Mouse (Mus musculus) gastrocnemius, postnatal 10 days (tissue): ENCODE results near the gene Cbs. TPM values are rescaled to one million over a fixed set of nuclear protein-coding genes. Genes with fewer than 3 reads are reported as not detected.

Source experiments
- DNase-seq: peaks from one replicate; pipeline ENCODE4 v3.0.0; 2021; ENCODE audit warnings: mixed read lengths
- microRNA-seq, 2 experiments: library from miRNA; unstranded; fragments of <30 nt; microRNA quantifications; one replicate each; pipeline ENCODE4 v1.2.0; 2021
- total RNA-seq, 2 experiments: library from RNA; stranded (reverse); gene quantifications; 2 replicates each; pipeline ENCODE4 v1.2.3; 2021

The Cbs gene
- total RNA-seq, 2 experiments from 2014 or later: 0.35 to 1.3 TPM

DNA sequence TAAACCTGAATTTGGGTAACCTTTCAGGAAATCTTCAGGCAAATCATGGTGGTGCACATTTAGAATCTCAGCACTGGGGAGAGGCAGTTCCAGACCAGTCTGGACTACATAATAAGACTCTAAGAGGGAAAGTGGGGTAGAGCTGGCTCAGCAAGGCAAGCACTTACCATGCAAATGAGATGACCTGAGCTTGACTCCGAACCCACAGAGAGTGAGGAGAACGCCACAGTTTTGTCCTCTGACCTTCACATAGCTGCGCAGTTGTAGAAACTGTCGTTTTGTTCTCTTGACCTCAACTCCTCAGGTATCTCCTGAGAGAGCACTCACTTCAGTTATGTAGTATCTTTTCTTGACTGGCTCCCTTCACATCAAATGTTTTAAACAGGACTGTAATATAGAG, 48.3 kb downstream of the Cbs start:
- DNase-seq: no peak

DNA sequence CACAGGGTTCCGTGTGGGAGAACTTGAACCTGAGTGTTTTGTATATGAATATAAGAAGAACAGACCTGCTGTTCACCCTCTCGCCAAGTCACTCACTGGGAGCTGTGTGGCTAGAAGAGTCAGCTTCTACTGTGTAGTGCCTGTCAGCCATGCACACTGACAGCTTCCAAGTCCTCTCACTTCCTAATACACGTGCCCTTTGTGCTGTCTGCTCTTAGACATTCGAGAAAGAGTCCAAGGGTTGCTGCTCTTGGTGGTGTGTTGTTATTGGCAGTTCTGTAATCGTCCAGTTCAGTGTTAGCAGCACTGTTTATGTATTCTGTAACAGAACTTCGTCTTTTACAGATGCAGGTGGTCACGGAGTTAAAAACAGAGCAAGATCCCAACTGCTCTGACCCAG, 48.9 kb downstream of the Cbs start:
- DNase-seq: no peak

DNA sequence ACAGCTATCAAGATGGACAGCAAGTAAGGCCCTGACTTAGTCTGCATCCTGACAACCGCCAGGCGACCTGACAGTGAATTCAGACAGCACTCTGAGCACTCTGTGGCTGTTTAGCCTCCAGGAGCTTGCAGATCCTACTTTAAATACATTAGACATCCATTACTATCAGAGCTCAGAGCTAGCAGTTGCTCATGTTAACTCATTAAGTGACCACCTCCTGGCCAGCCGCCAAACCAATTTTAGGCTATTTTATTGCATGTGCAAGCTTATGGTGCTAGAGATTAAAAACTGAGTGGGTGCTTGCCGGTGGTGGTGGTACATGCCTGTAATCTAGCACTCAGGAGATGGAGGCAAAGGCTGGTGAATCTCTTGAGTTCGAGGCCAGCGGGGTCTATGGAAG, 53.3 kb downstream of the Cbs start:
- DNase-seq: no peak

- no peak for DNase-seq
Observed at GRCm38 (mm10) chr17:31583185-31583584, 53.9 kb downstream of the Cbs start.

DNA sequence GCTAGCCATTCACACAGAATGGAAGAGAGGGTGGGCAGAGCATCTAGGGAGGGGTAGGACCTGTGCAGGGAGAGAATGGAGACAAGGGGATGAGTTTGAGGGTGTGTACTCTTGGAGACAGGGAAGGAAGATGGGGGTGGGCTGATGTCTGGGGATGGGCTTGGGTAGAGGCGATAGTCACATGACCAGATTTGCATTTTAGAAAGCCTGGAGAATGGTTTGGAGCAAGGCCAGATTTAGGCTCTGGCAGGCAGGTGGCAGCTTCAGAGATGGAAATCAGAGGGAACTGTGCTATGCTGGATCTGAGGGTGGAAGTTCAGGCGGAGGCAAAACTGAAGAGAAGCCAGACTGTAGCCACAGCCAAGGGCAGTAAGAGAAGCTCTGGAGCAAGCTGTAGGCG, 56.7 kb downstream of the Cbs start:
- DNase-seq: no peak

GRCm38 (mm10) chr17:31576394-31577175, 60.5 kb downstream of the Cbs start:
- DNase-seq: no peak

- DNase-seq: no peak
Observed at GRCm38 (mm10) chr17:31574662-31575061, 62.4 kb downstream of the Cbs start.

GRCm38 (mm10) chr17:31571689-31572088, 65.3 kb downstream of the Cbs start:
- no peak for DNase-seq

- DNase-seq: peak; percentile 41
Observed at GRCm38 (mm10) chr17:31570321-31570925, 66.6 kb downstream of the Cbs start.

GRCm38 (mm10) chr17:31569756-31570155, 67.3 kb downstream of the Cbs start:
- no peak for DNase-seq

DNA sequence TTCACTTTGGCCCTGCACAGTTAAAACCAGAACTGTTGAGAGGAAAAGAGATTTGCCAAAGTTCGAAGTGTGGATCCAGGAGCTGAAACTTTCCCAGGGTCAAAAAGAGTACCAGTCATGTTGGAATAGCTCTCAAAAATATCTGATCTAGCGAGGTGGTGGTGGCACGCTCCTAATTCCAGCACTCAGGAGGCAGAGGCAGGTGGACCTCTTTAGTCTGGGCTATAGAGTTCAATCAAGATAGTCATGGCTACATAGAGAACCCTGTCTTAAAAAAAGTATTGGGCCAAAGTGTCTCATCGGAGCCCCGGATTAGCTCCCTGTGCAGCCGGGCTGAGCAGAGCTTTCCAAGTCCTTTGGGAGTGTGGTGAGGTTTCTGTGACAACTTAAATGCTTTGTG, 70.8 kb downstream of the Cbs start:
- no peak for DNase-seq

DNA sequence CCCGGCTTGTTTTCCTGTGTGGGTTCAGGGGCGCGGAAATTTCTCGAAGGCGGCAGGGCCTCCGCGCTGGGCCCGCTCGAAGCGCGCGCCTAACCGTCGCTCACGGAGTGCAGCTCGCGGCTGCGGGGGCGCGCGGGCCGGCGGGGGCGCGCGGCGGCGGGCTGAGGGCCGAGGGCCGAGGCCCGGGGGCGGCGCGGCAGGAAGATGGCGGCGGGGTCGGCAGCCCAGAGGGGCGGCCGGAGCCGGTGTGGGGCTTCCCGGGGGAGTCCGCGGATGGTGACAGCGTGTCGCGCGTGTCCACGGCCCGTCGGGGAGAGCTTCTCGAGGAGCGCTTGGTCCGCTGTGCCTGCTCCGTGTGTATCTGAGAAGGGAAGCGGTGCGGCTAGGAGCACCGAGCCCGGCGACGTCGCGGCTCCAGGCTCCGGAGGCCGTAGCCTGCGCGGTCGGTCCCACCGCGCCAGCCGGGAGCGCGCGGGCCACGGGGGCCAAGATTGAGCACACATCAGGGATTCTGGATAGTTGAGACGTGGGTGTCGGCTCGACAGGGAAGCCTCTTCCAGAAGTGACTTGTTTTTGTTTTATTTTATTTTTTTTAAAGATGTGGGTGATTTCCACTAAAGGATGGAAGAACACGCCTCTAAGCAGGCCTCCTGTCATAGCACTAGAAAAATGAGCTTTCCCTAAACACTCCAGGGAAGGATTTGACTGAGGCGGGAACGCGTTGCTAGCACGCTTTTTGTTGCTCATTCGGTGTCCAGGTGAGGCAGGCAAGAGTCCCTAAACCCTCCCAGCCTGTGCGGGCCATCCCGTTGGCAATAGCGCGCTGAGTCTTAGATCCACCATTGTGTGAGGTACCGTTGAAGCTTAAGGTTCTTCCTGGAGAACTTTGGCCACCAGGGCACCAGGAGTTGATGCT, 71.6 kb downstream of the Cbs start:
- peak; percentile 70 for DNase-seq

DNA sequence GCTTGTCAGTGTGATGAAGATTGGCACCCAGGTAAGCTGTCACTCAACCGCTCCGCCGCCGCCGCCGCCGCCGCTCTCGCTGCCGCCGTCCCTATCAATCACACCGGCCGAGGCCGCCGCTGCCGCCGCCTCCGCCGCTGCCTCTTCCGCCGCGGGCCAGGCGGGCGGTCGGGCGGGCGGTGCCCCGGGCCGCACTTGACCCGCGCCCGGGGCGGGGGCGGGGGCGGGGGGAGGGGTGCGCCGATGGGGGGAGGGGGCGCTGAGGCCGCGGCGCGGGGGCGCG, 72.2 kb downstream of the Cbs start:
- no peak for DNase-seq

DNA sequence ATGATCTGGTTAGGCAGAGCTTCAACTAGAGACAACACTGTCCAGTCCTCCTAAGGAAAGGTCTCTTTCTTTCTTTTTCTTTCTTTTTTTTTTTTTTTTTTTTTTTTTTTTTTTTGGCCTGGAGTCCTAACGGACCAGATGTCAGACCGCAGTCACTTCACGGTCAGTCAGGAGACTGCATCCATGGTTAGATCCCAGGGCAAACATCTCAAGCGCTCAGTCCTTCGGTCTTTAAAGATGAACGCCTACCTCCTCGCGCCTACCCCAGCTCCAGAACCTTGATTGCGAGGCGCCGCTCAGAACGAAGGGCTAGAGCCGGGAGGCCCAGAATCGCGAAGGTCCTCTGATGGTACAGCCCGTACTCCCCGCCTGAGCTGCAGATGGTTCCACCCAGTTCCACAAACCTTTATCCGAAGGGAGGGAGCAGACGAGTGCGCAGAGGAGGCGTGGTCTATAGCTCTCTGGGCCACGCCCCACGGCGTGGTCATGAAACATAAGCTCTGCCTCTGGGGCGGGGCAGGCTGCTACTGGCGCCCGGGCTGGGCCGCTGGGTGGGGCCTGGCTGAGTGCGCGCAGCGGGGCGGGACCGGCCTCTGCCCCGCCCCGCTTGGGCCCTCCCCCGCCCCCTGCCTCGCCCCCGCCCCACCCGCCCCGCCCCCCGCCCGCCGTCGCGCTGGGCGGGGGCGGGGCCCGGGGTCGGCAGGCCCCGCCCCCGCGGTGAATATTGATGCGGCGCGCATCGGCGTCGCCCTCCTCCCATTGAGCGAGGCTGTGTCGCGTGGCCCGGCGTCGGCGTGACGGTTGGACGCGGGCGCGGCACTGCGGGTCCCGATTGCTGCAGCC, 72.8 kb downstream of the Cbs start, which contains the start of gene Pknox1:
Gene Pknox1, plus strand, starts transcription at position 720 of the 843 bp plus-strand sequence.
- DNase-seq: peak; percentile 96

DNA sequence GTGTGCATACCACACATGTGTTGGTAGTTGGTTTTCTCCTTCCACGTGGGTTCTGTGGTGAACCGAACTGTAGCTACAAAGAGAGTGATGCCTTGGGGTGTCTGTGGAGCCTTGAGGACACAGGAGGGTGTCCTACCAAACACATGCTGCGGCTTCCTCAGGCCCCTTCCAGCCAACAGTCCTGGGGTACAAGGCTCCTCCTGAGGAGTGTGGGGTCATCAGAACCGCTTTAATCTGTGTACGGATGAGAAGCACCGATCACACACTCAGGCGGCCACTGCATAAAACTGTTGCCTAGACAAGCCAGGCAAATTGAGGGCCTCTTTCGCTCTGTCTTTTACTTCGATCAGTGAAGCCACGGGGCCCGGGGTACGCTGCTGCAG, 73.4 kb downstream of the Cbs start:
- DNase-seq: peak; percentile 43

DNA sequence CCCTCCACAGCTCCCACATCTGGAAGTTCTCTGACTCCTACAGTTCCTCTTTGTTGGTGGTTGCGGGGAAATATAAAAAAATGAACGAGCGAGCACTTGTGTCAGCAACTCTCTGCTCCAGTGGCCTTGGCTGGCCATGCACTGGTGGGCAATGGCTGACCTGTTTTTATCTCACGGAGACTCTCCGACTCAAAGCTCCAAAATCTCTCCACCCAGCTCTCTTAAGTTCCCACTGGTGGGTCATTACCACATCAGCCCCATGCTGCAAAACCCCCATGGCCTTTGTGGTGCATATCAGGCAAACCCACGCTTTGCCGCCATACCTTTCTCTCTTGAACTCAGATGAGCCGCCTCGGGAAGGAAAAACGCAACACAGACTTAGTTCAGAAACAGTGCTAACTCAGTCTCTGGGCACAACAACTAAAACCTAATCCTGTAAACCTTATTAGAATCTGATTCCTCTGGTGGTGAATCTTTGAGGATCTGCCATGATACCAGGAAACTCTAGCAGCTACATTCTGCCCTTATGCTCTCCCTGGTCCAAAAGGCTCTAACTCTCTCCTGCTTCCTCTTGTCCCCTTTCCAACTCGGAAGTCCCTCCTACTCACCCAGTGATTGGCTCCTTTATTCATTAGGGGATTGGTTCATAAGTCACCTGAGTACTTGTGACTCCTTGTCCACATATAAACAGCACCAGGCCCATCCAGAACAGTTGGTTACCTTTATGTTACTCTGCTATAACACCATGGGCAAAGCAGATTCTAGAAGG, 77.8 kb downstream of the Cbs start:
- DNase-seq: no peak

Small RNA genes lying within 50 kb of the gene (microRNA-seq; reads per million reads assigned to microRNA genes)
- gene Gm24970: 0 to 0.64 reads per million in 2 experiments

Other genes with a start within 250 kb of the Cbs start
- 10 to 100 TPM in 1 of 2 experiments, 1 to 10 TPM in 1; 8.9 to 11.0 TPM for gene Wdr4, start 117.3 kb downstream of the Cbs start, total RNA-seq
- gene Ndufv3, start 117.1 kb downstream of the Cbs start, total RNA-seq: 100 to 1,000 TPM; 426 to 454 TPM
- gene Pknox1, start 72.5 kb downstream of the Cbs start, total RNA-seq: 10 to 100 TPM; 11.1 to 16.8 TPM
- 100 to 1,000 TPM; 114 to 120 TPM for gene U2af1, start 21.7 kb upstream of the Cbs start, total RNA-seq
- not detected for gene Cryaa, start 40.6 kb upstream of the Cbs start, total RNA-seq
- 10 to 100 TPM; 30.6 to 33.2 TPM for gene Sik1, start 218.6 kb upstream of the Cbs start, total RNA-seq